8 mouse cellular contexts compared by ENCODE assay signal in genomic region chr12:57544641-57545370, GRCm38 (mm10). TPM values are rescaled to one million over a fixed set of nuclear protein-coding genes. Genes with fewer than 3 reads are reported as not detected.
DNase-seq lines count a peak whose midpoint lies in the region; ATAC-seq and TF ChIP-seq lines count a peak whose summit lies in the region.

No protein-coding gene starts in this region.

- 2% methylated on average over 31 of the region's 31 CpGs for WGBS in embryonic facial prominence, embryonic 12.5 days
- WGBS in hindbrain, embryonic 14.5 days = 2% methylated on average over 31 of the region's 31 CpGs
- WGBS in liver, embryonic 12.5 days (ENCODE audit: insufficient replicate concordance) = 3% methylated on average over 31 of the region's 31 CpGs
- under 1% methylated on average over 31 of the region's 31 CpGs for WGBS in neural tube, embryonic 11.5 days

- peak; percentile 70 for TF ChIP-seq CTCF in layer of hippocampus, adult 2 months (conservative IDR thresholded peaks at IDR 0.05)

- ATAC-seq in embryonic facial prominence, embryonic 12.5 days (ENCODE audit: insufficient number of reproducible peaks, insufficient read depth, low FRiP score, low TSS enrichment) = no peak
- no peak for ATAC-seq in hindbrain, embryonic 14.5 days (ENCODE audit: low FRiP score)
- ATAC-seq in liver, embryonic 12.5 days = no peak
- peak; percentile 32; the same call in 1 of the 2 replicates for ATAC-seq in neural tube, embryonic 11.5 days (ENCODE audit: insufficient read depth, low FRiP score, low TSS enrichment)

- no peak for DNase-seq in layer of hippocampus, adult 2 months (ENCODE audit: low spot score in 2 of 2)
- DNase-seq in layer of hippocampus, postnatal 14 days (ENCODE audit: low spot score in 2 of 2) = no peak
- DNase-seq in R1 (ENCODE audit: low read depth, low spot score) = peak; percentile 82
- DNase-seq in hindbrain, embryonic 14.5 days (ENCODE audit: low spot score) = peak; percentile 72
- DNase-seq in neural tube, embryonic 11.5 days (ENCODE audit: low spot score) = peak; percentile 86
- no peak for DNase-seq in thymus, postnatal 36 days

- peaks cover 78% of the 10 kb centered on the region for H3K27me3 ChIP-seq in embryonic facial prominence, embryonic 12.5 days
- H3K27me3 ChIP-seq in hindbrain, embryonic 14.5 days (ENCODE audit: control insufficient read depth, insufficient read depth, low read length) = peaks cover 92% of the 10 kb centered on the region
- peaks cover 95% of the 10 kb centered on the region for H3K27me3 ChIP-seq in liver, embryonic 12.5 days (replicated peaks)
- H3K27me3 ChIP-seq in neural tube, embryonic 11.5 days (ENCODE audit: control insufficient read depth, insufficient read depth, low read length) = peaks cover 94% of the 10 kb centered on the region

- H3K36me3 ChIP-seq in embryonic facial prominence, embryonic 12.5 days = no peaks in the 10 kb centered on the region
- H3K36me3 ChIP-seq in hindbrain, embryonic 14.5 days (replicated peaks; ENCODE audit: control insufficient read depth, insufficient read depth) = no peaks in the 10 kb centered on the region
- no peaks in the 10 kb centered on the region for H3K36me3 ChIP-seq in liver, embryonic 12.5 days
- H3K36me3 ChIP-seq in neural tube, embryonic 11.5 days (ENCODE audit: control insufficient read depth, insufficient read depth, low read length) = no peaks in the 10 kb centered on the region

- H3K27ac ChIP-seq in layer of hippocampus, adult 2 months = no peak overlapping the region
- no peak overlapping the region for H3K27ac ChIP-seq in embryonic facial prominence, embryonic 12.5 days
- no peak overlapping the region for H3K27ac ChIP-seq in hindbrain, embryonic 14.5 days
- H3K27ac ChIP-seq in liver, embryonic 12.5 days = peak overlapping the region; percentile 1; the same call in 1 of the 2 replicates
- no peak overlapping the region for H3K27ac ChIP-seq in neural tube, embryonic 11.5 days (ENCODE audit: low read depth, low read length)

- no peaks in the 10 kb centered on the region for H3K9me3 ChIP-seq in embryonic facial prominence, embryonic 12.5 days
- no peaks in the 10 kb centered on the region for H3K9me3 ChIP-seq in hindbrain, embryonic 14.5 days (ENCODE audit: control insufficient read depth, low read length)
- no peaks in the 10 kb centered on the region for H3K9me3 ChIP-seq in liver, embryonic 12.5 days (replicated peaks)
- H3K9me3 ChIP-seq in neural tube, embryonic 11.5 days (ENCODE audit: control insufficient read depth, low read length) = no peaks in the 10 kb centered on the region

- H3K9ac ChIP-seq in embryonic facial prominence, embryonic 12.5 days = 0 out of 2 replicates have a peak overlapping the region, but pooled peaks have one; percentile 40
- H3K9ac ChIP-seq in hindbrain, embryonic 14.5 days = no peak overlapping the region
- H3K9ac ChIP-seq in liver, embryonic 12.5 days = peak overlapping the region; percentile 62; the same call in 1 of the 2 replicates
- H3K9ac ChIP-seq in neural tube, embryonic 11.5 days (ENCODE audit: low read length) = no peak overlapping the region

- peak overlapping the region; percentile 79 for H3K4me2 ChIP-seq in embryonic facial prominence, embryonic 12.5 days (replicated peaks)
- H3K4me2 ChIP-seq in hindbrain, embryonic 14.5 days (replicated peaks) = peak overlapping the region; percentile 67
- peak overlapping the region; percentile 70 for H3K4me2 ChIP-seq in liver, embryonic 12.5 days
- H3K4me2 ChIP-seq in neural tube, embryonic 11.5 days (ENCODE audit: low read depth) = peak overlapping the region; percentile 91

- peaks cover 8% of the 10 kb centered on the region; the same call in 1 of the 2 replicates for H3K4me1 ChIP-seq in embryonic facial prominence, embryonic 12.5 days
- no peaks in the 10 kb centered on the region; the same call in 1 of the 2 replicates for H3K4me1 ChIP-seq in hindbrain, embryonic 14.5 days (replicated peaks; ENCODE audit: control insufficient read depth, insufficient read depth, low read length)
- peaks cover 24% of the 10 kb centered on the region for H3K4me1 ChIP-seq in liver, embryonic 12.5 days
- H3K4me1 ChIP-seq in neural tube, embryonic 11.5 days (ENCODE audit: control insufficient read depth, insufficient read depth, low read length) = peaks cover 4% of the 10 kb centered on the region; the same call in 1 of the 2 replicates

- H3K4me3 ChIP-seq in layer of hippocampus, adult 2 months = peak overlapping the region; percentile 34; the same call in 1 of the 2 replicates
- peak overlapping the region; percentile 42 for H3K4me3 ChIP-seq in embryonic facial prominence, embryonic 12.5 days
- peak overlapping the region; percentile 24 for H3K4me3 ChIP-seq in hindbrain, embryonic 14.5 days (replicated peaks; ENCODE audit: low read length)
- peak overlapping the region; percentile 51 for H3K4me3 ChIP-seq in liver, embryonic 12.5 days
- H3K4me3 ChIP-seq in neural tube, embryonic 11.5 days (ENCODE audit: low read depth, low read length) = peak overlapping the region; percentile 49

RNA-seq across cellular contexts. Expression of gene Foxa1, which starts 1.9 kb away (rescaled TPM):
- total RNA-seq in layer of hippocampus, adult 2 months (2021) = not detected
- total RNA-seq in layer of hippocampus, postnatal 14 days (2021) = not detected
- 0.90 and 1.7 TPM in 2 replicates for polyA plus RNA-seq in embryonic facial prominence, embryonic 12.5 days (2016; fragmentation: Nextera tagmentation; extraction: Ambion mirVana)
- 1.1 and 1.2 TPM in 2 replicates for polyA plus RNA-seq in hindbrain, embryonic 14.5 days (2014; fragmentation: Nextera tagmentation; extraction: Ambion mirVana)
- polyA plus RNA-seq in liver, embryonic 12.5 days (2016; fragmentation: Nextera tagmentation; extraction: Ambion mirVana) = 2.4 and 2.6 TPM in 2 replicates
- 1.6 and 1.7 TPM in 2 replicates for polyA plus RNA-seq in neural tube, embryonic 11.5 days (2014; fragmentation: Nextera tagmentation; extraction: Ambion mirVana)

RNA-seq across cellular contexts. Expression of gene Ttc6, which starts 19.1 kb away (rescaled TPM):
- under 1 TPM; 0.22 to 0.23 TPM for total RNA-seq in layer of hippocampus, adult 2 months (2021)
- total RNA-seq in layer of hippocampus, postnatal 14 days (2021) = under 1 TPM; 0.30 to 0.48 TPM
- 0.79 and 1.1 TPM in 2 replicates for polyA plus RNA-seq in embryonic facial prominence, embryonic 12.5 days (2016; fragmentation: Nextera tagmentation; extraction: Ambion mirVana)
- polyA plus RNA-seq in hindbrain, embryonic 14.5 days (2014; fragmentation: Nextera tagmentation; extraction: Ambion mirVana) = 0.96 and 1.6 TPM in 2 replicates
- polyA plus RNA-seq in liver, embryonic 12.5 days (2016; fragmentation: Nextera tagmentation; extraction: Ambion mirVana) = 0.08 and 0.11 TPM in 2 replicates
- polyA plus RNA-seq in neural tube, embryonic 11.5 days (2014; fragmentation: Nextera tagmentation; extraction: Ambion mirVana) = 0.27 and 0.33 TPM in 2 replicates

Comparison
In these comparisons a context has a peak if more than half of its experiments do, and no peak if none do; other contexts are left out.
1. DNase-seq: peak in R1 (single experiment), hindbrain, embryonic 14.5 days (single experiment) and neural tube, embryonic 11.5 days (single experiment); none in layer of hippocampus, adult 2 months (0 of 2), layer of hippocampus, postnatal 14 days (0 of 2) and thymus, postnatal 36 days (0 of 2).
2. H3K9ac ChIP-seq: peak in embryonic facial prominence, embryonic 12.5 days (single experiment) and liver, embryonic 12.5 days (single experiment); none in hindbrain, embryonic 14.5 days (single experiment) and neural tube, embryonic 11.5 days (single experiment).
3. Peak in every context shown above with its lines, with median percentiles within 50 percentile points of each other: H3K4me3 ChIP-seq and H3K4me2 ChIP-seq.